Mouse (Mus musculus) erythroblast, embryonic 14.5 days (primary cell): ENCODE measurements around the gene Eno4. TPM values are rescaled to one million over a fixed set of nuclear protein-coding genes. Genes with fewer than 3 reads are reported as not detected.

Experiments used
- H3K27me3 ChIP-seq: 2 replicates; pipeline ENCODE4 v1.6.1; 2012; ENCODE audit warnings: inconsistent platforms; ENCODE audit not compliant: control insufficient read depth
- H3K36me3 ChIP-seq: 2 replicates; pipeline ENCODE4 v1.6.1; 2012; ENCODE audit warnings: mild to moderate bottlenecking, inconsistent platforms; ENCODE audit not compliant: control insufficient read depth
- H3K4me1 ChIP-seq: 2 replicates; pipeline ENCODE4 v1.6.1; 2012; ENCODE audit warnings: inconsistent platforms; ENCODE audit not compliant: control insufficient read depth
- H3K4me3 ChIP-seq: replicated peaks from 2 replicates; pipeline ENCODE3; 2012; ENCODE audit warnings: moderate library complexity, mild to moderate bottlenecking, inconsistent platforms
- H3K9me3 ChIP-seq: 2 replicates; pipeline ENCODE4 v1.6.1; 2012; ENCODE audit warnings: low read length, inconsistent platforms, mixed read lengths; ENCODE audit not compliant: control insufficient read depth
- GATA1 ChIP-seq: IDR thresholded peaks from 2 replicates; pipeline ENCODE4 v1.6.1; 2012; ENCODE audit warnings: low read length, inconsistent platforms, mixed read lengths
- TAL1 ChIP-seq: IDR thresholded peaks from 3 replicates; pipeline ENCODE4 v1.6.1; 2012; ENCODE audit warnings: low read length, inconsistent platforms, mixed read lengths
- polyA plus RNA-seq: library from polyadenylated mRNA; stranded (reverse); fragments of >175 nt; gene quantifications from 2 replicates; pipeline ENCODE4 v1.2.3, GENCODE M21; 2012

The Eno4 gene
- polyA plus RNA-seq, 1 experiment = not detected

DNA sequence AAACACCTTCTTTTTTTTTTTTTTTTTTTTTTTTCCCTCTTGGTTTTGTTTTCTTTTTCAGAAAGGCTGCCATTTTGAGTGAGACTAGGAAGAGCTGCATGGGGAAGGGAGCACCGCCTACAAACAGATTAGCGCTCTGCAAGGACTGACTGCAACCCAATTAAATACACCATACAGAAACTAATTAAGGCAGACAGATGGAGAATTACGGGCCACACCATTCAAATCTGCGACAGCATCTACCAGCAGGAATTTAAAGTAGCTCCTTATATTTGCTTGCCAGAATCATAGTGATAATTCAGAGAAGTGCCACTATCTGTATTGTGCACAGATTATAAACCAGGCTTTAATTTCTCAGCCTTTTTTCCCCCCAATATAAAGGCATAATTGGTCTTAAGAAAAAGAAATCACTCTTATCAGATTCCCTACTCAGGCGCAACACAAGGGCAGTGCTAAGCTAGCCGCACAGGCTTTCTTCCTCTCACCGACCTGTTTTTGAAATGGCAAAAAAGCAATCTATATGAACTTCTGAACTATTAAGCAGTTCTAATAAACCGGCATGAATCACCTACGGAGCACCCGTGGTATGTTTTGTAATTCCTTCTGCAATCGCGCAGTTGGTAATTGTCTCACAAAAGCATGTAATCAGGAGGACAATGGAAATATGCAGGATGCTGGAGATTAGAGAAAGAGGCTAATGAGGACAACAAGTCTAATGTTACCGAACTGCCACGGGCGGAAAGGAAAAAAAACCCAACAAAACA, 63.5 kb downstream of the Eno4 start:
- no peak for TF ChIP-seq GATA1
- TF ChIP-seq TAL1 = no peak
- H3K27me3 ChIP-seq = no peaks in the 10 kb centered on the region
- H3K4me1 ChIP-seq = peaks cover 2% of the 10 kb centered on the region; the same call in 1 of the 2 replicates
- no peaks in the 10 kb centered on the region for H3K36me3 ChIP-seq
- H3K9me3 ChIP-seq = no peaks in the 10 kb centered on the region
- H3K4me3 ChIP-seq = no peak overlapping the region

DNA sequence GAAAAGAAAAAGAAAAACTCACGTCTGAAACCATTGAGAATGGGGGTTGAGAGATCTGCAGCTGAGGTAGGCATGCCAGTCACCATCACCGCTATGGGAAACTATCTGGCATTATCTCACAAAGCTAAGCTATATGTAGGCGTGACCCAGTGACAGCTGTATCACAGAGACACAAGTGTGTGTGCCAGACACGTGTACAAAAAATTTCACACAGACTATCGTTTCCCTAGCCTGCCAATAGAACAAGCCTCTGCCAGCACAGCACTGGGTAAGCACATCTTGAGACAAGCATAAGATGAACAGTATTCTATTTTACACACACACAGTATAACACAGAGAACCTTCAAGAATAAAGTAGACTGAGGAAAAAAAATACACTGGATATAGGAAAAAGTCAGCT, 67.6 kb downstream of the Eno4 start:
- no peak for TF ChIP-seq TAL1
- TF ChIP-seq GATA1 = no peak
- Histone ChIP-seq H3K9me3 (no peaks in the 10 kb centered on the region), H3K36me3 (no peaks in the 10 kb centered on the region), H3K27me3 (no peaks in the 10 kb centered on the region), H3K4me1 (peaks cover 2% of the 10 kb centered on the region; the same call in 1 of the 2 replicates), H3K4me3 (no peak overlapping the region)

Other genes with a start within 250 kb of the Eno4 start
- not detected in 2 replicates for gene Pnliprp1, start 214.5 kb upstream of the Eno4 start, polyA plus RNA-seq
- not detected in 2 replicates for gene Pnliprp2, start 183.7 kb upstream of the Eno4 start, polyA plus RNA-seq
- not detected in 2 replicates for gene 1700019N19Rik, start 149.0 kb upstream of the Eno4 start, polyA plus RNA-seq
- 0.01 TPM in 1 of 2 replicates, not detected in the other for gene Hspa12a, start 229 bp downstream of the Eno4 start, polyA plus RNA-seq
- not detected in 2 replicates for gene Shtn1, start 132.7 kb downstream of the Eno4 start, polyA plus RNA-seq
- gene Vax1, start 226.6 kb downstream of the Eno4 start, polyA plus RNA-seq = not detected in 2 replicates